Mouse (Mus musculus) liver, adult (tissue): ENCODE results near the gene Slc25a21.

Source experiments
- GATA4 ChIP-seq: IDR thresholded peaks from 2 replicates; pipeline ENCODE4 v1.6.1; 2014; ENCODE audit warnings: mild to moderate bottlenecking, low read length; ENCODE audit not compliant: insufficient replicate concordance

The Slc25a21 gene

DNA sequence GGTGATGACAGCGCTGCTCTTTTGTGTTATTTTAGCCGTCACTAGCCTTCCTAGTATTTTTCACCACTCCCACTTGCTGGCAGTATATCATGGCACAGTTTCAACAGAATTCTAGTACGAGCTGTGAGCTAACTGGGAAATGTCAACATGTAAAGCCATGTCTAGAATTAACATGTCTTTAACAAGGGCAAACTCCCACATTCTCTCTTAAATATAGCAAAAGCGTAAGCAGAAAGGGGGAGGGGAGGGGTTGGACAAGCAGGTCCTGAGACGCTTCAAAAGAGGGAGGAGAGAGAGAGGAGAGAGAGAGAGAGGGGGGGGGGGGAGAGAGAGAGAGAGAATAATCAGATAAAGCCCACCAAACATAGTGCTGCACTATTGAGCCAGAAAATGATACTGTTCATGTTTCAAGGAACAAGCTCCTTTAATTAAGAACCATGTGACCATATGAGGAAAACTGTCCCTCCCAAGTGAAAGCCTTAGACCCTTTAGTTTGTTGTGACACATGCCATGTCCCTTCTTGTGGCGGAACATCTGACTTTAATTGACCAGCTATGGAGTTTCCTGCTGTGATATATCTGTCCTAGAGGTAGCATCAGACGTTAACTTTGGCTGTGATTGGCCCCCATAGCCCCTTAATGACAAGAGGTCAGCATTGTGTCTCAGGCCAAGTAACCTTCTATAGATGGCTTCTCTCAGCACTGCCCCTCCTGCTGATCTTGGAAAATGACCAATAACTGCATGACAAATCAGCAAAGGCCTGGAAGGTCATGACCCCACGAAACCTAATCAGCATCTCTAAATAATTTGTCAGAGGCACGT is 237.8 kb downstream of the Slc25a21 start:
- TF ChIP-seq GATA4: no peak

DNA sequence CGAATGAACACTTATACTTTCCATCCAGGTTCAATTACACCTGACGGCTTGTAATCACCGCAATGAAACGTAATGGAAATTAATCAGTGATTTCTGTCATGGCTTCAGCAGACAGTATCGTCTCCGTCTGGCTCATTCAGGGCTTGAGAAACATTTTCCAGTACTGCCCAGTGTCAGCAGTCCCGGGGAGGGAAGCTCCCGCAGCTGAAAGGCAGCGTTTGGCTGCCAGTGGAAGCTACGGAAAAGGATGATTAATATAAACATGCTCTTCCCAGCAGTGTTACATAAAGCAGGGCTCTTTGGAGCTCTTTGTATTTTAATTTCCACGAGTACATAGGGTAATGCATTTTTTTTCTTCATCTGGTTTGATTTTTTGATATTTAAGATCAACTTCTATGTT is 239.0 kb downstream of the Slc25a21 start:
- TF ChIP-seq GATA4: no peak

DNA sequence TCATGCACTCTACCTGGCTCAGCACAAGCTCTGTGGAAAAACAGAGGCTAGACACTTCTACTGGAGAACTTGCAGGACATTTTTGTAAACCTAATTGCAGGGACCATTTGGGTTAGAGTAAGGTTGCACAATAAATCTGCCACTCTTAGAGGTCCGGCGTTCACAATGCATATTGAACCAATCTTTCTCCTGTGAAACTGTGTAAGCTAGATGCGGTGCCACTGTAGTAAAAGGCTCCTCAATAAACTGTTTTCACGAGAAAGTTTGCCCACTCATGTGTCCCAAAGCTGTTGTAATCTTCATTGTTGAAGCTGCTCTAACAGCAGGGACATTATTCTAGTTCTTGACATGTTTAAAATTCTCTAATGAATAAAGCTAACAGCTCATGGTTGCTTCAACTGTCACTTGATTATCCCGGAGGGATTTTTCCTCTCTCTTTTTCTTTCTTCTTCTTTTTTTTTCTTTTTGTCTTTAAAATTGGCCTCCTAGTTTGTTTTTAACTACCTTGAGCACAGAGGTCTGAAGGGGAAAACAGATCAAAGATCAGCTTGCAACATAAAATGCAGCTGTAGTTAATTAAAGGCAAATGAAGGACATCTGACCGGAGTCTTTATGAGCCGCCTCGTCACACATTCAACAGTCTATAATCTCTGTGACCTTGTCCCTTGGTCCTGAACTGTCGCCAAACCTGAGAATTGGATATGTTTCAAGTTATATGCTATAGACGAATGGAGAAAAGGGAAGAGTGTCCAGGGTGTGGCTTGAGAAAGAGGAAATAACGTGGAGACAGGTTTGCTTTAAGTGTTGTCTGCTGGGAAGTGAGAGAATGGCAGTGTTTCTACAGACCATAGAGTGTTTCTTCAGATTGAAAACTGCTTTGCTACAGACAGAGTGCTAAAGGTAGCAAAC is 245.3 kb downstream of the Slc25a21 start:
- TF ChIP-seq GATA4: no peak

DNA sequence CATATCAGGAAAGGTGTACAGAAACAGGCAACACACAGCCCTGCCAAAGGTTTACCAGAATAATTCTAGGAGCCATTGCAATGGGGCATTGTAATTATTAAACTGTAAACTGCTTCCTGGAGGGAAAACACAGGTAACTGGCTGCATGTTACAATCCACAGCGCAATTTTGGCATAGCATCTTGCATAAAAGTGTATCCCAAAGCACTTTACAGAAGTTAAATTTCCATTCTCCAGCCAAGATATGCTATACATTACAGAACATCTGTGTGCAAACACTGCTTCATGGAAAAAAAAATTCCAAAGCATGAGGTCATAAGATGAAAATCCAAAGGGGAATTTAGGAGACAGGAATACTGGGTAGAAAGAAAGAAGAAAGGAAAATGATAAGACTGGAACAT is 253.0 kb downstream of the Slc25a21 start:
- TF ChIP-seq GATA4: no peak

DNA sequence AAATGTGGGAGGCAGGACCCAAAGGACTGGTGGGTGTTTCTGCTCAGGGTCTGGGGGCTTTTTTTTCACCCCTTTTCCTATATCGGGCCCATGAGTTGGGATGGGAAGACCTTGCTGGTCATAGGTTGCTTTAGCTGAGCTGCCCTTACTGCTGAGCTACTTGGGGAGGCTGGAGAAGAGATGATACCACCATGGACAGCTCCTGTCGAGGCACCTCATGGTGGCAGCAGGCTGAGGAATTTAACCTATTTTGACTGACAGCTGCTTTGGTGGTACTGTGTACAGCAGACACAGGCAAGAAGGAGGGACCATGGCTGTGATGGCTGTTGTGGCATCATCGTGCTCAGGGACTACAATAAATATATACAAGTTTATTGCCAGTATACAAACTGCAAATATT is 256.4 kb downstream of the Slc25a21 start:
- no peak for TF ChIP-seq GATA4

DNA sequence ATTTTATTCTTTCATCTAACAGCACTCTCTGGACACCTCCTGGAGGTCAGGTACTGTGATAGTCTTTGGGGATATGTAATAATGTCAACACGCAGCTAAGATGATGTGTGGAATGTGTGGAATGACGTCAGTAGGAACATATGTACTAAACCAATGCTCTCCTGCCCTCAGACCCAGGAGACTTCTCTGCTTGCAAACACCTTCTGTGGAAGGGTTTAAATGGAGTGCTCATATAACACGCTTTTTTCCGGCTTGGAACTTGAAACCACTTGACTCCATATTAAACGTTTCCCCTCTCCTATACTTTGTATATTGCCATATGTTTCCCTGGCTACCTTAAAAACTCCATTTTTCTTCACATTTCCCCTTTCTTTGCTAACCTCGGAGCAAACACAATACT is 279.1 kb downstream of the Slc25a21 start:
- TF ChIP-seq GATA4: no peak

DNA sequence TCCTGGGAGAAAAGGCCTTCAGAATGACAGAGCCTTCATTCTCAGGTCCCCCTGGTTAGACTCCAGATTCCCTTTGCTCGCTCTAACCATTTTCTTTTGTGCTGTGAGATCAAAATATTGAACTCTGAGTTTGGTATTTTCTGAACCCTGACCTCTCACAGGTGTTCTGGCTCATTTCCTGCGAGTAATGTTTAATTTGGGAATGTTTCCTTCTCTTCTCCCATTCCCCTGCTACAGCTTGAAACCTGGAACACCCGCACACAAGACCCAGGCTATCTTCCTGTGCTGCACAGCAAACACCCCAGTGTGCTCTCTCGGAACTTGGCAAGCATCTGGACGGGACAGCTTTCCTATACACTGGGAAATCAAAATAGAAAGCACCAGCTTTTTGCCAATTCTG is 290.8 kb downstream of the Slc25a21 start:
- TF ChIP-seq GATA4: no peak

DNA sequence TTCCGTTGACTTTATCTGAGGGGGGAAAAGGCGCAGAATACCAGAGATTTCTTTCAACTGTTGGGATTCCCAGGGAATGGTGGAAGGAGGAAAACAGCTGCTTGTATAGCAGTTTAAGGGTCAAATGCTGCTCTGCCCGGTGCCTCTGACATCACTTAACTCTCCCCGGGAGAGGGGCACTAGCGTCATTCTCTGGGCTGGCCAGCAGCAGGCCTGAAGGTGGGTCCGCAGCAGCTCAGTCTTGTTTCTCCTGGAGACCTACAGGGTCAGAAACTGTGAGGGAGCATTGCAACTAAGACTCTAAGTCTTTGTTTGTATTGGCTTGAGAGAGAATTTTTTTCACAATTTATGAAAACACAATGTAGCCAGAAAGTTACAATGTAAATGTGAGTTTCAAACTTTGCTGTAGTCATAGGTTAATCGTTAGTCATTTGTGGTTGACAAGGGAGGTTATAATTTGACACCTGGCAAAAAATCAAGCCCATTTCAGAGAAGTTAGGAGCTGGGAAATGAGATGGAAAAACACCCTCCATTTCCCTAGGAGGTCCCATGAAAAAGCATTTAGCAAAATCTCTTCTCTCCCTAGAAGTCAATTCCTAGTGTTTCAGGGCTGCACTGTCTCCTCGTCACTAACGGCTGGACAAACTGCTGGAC is 291.5 kb downstream of the Slc25a21 start:
- TF ChIP-seq GATA4: no peak

DNA sequence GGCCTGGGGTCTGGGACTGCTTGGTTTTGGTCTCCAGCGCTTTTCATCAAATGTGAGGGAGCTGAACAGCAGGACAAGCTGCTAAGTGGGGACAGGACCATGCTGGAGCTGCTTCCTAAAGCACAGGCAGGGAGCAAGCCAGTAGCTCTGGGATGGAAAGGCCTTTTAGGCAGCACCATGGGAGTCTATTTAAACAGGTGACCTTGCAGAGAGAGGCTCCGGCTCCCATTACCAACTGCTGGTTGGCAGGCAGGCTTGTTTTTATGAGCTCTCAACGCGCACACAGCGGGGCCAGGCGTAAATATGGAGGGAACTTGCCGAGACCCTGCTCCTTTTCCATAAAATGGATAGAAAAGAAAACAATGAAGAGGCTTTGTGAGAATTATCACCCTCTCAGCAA is 292.1 kb downstream of the Slc25a21 start:
- no peak for TF ChIP-seq GATA4

DNA sequence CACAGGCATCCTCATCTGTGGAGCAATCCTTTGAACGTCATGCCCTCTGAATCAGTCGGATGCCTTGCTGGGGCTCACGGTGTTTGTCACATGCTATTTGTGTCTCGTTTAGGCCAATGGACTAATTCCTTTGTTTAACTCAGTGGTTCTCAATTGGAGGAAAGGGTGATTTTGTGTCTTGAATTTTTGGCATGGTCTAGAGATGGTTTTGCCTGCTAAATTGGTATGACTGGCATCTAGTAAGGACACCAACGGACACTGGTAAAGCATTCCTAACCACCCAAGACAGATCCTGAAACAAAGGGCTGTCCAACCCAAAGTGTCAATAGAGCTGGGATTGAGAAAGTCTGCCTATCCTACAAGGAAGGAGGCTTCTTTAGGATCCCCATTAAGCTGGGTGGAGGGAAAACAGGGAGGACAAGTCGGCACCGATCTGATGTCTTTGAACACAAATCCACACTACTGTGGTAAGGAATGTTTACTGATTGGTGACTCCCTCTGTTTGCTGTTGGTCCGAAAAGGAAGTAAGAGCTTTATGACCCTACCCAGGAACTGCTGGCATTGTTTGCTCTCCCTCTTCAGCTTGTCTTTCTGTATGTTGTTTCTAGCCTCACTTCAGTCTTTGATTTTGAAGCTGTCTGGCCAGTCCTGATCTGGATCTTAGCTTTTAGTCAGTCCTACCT is 294.4 kb downstream of the Slc25a21 start:
- TF ChIP-seq GATA4: no peak

DNA sequence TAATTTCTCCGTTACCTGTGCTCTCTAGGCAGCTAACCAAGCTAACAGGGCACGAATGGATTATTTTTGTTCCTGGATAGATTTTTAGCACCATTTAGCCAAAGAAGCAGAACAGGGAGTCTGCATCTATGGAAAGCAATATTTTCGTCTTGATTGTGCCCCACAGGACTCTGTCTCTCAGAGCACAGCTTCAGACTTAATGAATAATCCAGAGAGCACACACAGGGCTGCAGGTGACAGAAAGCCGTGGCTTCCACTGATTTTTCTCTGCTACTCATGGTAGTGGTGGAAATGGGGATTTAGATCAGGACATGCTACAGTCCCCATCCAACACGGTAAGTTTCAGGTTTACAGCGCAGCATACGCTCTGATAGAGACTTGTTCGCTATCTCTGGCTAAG is 299.3 kb downstream of the Slc25a21 start:
- TF ChIP-seq GATA4: no peak

DNA sequence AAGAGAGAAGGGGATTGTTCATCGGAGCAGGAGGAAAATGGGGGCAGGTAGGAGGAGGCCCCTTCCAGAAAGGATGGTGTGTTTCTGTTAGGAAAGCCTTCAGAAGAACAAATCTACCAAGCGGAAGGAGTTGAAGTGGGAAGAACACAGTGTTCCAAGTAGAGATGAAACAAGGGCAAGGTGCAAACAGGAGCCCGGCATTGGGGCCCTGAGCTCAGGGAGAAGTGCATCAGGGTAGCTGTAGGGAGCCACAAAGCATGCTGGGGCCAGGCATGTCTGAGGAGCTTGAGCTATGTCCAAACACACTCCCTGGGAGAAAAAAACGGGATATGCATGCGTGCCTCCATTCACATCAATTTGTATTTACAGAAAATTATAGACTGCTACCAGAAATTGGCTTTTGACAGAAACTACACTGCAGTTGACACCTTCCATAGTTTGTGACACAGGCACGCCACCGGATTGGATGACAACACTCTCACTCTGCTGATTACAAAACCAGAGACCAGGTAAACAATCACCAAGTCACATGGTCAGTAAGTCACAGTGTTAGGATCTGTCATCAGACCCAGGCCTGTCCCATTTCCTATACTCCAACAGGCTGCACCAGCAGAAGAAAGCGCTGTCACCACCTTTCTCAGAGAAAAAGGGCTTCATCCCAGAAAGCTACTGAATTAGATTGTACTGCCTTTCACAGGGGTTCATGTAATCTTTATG is 299.9 kb downstream of the Slc25a21 start:
- TF ChIP-seq GATA4: no peak

DNA sequence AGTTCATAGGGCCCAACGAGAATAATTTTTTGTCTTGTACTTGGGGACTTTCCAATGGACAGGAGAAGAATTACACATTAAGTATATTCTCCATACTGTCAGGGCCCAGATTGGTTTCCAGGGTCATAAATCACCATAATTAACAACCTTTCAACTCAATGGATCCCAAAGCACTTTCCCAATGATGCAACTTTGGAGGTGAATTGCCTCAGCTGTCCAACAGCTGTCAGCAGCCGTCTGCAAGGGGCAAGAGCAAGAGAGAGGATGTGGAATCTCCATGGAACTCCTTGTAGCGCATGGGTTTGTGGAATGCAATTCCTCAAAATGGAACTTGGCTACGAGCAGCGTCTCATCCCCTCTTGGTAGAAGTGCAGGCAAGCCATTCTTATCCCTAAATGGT is 302.3 kb downstream of the Slc25a21 start:
- TF ChIP-seq GATA4: no peak

DNA sequence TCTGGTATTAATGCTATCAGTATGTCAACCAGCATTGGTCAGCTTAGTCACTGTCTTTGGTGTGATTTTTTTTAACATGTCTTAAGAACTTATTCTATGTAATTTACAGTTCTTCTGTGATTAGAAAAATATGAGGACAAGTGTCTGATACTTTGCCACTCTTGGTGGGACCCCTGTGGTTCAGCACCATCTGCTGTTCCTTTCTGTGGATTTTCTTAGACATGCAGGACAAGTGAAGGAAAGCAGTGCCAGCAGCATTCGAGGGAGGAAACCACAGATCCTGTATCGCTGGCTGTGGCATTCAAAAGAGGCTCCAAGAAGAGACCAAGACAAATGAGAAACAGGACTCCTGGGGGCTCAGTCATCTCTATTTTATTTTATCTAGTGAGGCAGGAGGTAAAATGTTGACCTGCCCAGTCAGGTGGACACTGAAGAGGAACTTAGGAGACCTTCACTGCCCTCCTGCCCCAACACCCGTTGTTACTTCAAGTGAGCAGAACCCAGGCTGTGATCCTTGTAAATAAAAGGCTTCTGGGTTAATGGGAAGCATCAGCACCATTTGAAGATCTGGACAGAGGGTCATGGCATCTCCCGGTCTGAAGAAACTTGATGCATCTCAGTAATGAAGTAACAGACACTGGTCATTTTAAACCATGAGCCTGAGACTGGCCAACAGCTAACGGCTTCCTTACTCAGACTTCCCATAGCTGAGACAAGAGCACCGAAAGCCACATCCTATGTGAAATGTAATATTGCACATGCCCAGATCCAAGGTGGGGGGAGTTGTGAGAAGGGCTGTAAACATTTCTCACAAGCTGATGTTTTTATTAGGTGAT is 306.2 kb downstream of the Slc25a21 start:
- no peak for TF ChIP-seq GATA4
